12 mouse cellular contexts compared by ENCODE assay signal in the genomic region with DNA sequence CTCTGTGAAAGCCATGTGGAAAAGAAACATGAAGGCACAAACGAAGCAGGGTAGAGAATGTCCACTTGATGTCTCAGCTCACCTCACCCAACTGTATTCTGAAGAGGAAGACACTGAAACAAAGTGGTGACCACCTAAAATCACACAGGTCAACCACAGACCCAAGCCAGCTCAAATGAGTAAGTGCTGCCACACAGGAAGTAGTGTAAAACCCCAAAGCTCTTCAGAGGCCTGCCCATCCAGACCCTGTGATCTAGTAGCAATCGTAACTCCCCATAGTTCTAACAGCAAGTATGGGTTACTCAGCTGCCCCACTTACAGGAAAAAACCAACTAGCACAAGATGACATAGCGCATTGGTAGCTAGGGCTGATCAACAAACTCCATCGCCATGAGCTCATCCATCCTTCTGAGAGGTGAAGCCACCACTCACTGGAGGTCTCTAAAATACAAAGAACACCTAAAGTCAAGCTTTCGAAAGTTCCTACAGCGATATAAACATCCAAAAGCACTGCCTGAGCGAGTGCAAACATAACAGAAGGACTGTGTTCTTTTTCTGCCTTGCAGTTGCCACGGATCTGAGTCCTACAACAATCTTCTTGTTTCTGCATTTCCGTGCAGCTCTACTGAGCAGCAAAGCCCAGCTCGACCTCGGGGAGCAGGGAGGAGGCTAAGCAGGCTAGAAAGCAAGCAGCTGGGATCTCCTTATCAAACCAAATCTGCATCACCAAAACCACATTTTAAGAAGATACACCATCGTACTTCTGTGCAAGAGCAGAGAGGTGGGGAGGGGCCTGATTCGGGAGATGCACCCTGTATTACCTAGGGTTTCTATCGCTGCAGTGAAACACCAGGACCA.
A peak's percentile ranks its signal among the peaks of the same experiment; 100 is the strongest.
DNase-seq lines count a peak whose midpoint lies in the region; ATAC-seq and TF ChIP-seq lines count a peak whose summit lies in the region.
"Had no signal": no experiment of that assay in that cellular context is flagged by ENCODE, and none has a peak within 500 bp of the region (broad histone marks: within the 10 kb centered on the region; RNA-seq: fewer than 3 reads in every experiment).

No protein-coding gene starts in this region.

- WGBS in intestine, embryonic 14.5 days, result 81% methylated on average over 14 of the region's 14 CpGs
- 80% methylated on average over 14 of the region's 14 CpGs for WGBS in intestine, embryonic 15.5 days
- 76% methylated on average over 14 of the region's 14 CpGs for WGBS in small intestine, adult 2 months

- TF ChIP-seq CTCF in small intestine, adult 2 months (IDR thresholded peaks at IDR 0.05; ENCODE audit: extremely low read depth, insufficient read length, insufficient replicate concordance, low read depth, low read length), result no peak

- ATAC-seq in intestine, embryonic 14.5 days (replicated peaks; ENCODE audit: low FRiP score, low TSS enrichment, low read depth), result no peak
- no peak for ATAC-seq in intestine, embryonic 15.5 days
- peak; percentile 38 to 66 for ATAC-seq in hematopoietic stem cell, adult 5-6 weeks (replicated peaks in 1 of 2; ENCODE audit: insufficient read depth in 1 of 2, low FRiP score in 2 of 2, low TSS enrichment in 1 of 2, low read depth in 1 of 2, poor library complexity in 2 of 2, severe bottlenecking in 2 of 2)
- no peak for ATAC-seq in megakaryocyte-erythroid progenitor cell, adult 5-6 weeks (replicated peaks; ENCODE audit: low FRiP score, low TSS enrichment, poor library complexity, severe bottlenecking)
- ATAC-seq: forebrain, embryonic 15.5 days had no signal

- no peak overlapping the region for H3K9ac ChIP-seq in intestine, embryonic 14.5 days (ENCODE audit: low read length)
- no peak overlapping the region for H3K9ac ChIP-seq in intestine, embryonic 15.5 days
- H3K9ac ChIP-seq: forebrain, embryonic 15.5 days; hindbrain, embryonic 15.5 days had no signal

- H3K4me2 ChIP-seq in intestine, embryonic 14.5 days (ENCODE audit: low read length), result no peak overlapping the region
- H3K4me2 ChIP-seq in intestine, embryonic 15.5 days (replicated peaks), result no peak overlapping the region
- H3K4me2 ChIP-seq: forebrain, embryonic 15.5 days; hindbrain, embryonic 15.5 days had no signal

- DNase-seq in intestine, embryonic 14.5 days (ENCODE audit: low spot score), result no peak
- DNase-seq in CD4-positive helper T cell, adult 2 months (ENCODE audit: low read depth, low spot score), result peak; percentile 91
- DNase-seq in left cerebral cortex, postnatal 10 days (ENCODE audit: extremely low spot score in 1 of 2, low spot score in 2 of 2), result no peak
- no peak for DNase-seq in left cerebral cortex, adult 11 months (ENCODE audit: low spot score)
- DNase-seq: heart, adult 11 months had no signal

- H3K4me1 ChIP-seq in intestine, embryonic 14.5 days (replicated peaks; ENCODE audit: control insufficient read depth, insufficient read depth, low read length), result no peaks in the 10 kb centered on the region
- peaks cover 11% of the 10 kb centered on the region; the same call in 1 of the 2 replicates for H3K4me1 ChIP-seq in intestine, embryonic 15.5 days (replicated peaks)
- H3K4me1 ChIP-seq in small intestine, adult 2 months (ENCODE audit: control insufficient read depth, insufficient read depth, insufficient read length, low read length), result peaks cover 28% of the 10 kb centered on the region; the same call in 1 of the 2 replicates
- H3K4me1 ChIP-seq: forebrain, embryonic 15.5 days; hindbrain, embryonic 15.5 days had no signal

- no peaks in the 10 kb centered on the region for H3K9me3 ChIP-seq in intestine, embryonic 14.5 days (ENCODE audit: control insufficient read depth, low read length)
- H3K9me3 ChIP-seq in intestine, embryonic 15.5 days, result no peaks in the 10 kb centered on the region
- H3K9me3 ChIP-seq: forebrain, embryonic 15.5 days; hindbrain, embryonic 15.5 days; midbrain, embryonic 10.5 days had no signal

- H3K27me3 ChIP-seq in intestine, embryonic 14.5 days (replicated peaks; ENCODE audit: control insufficient read depth, insufficient read depth, low read length), result no peaks in the 10 kb centered on the region
- no peaks in the 10 kb centered on the region for H3K27me3 ChIP-seq in intestine, embryonic 15.5 days (replicated peaks)
- no peaks in the 10 kb centered on the region for H3K27me3 ChIP-seq in small intestine, adult 2 months (ENCODE audit: control insufficient read depth, insufficient read depth, low read length)
- H3K27me3 ChIP-seq: forebrain, embryonic 15.5 days; hindbrain, embryonic 15.5 days had no signal

- no peak for TF ChIP-seq POLR2A in small intestine, adult 2 months (IDR thresholded peaks at IDR 0.05; ENCODE audit: low read depth, low read length)

- H3K36me3 ChIP-seq in intestine, embryonic 14.5 days (ENCODE audit: control insufficient read depth, insufficient read depth, low read length), result no peaks in the 10 kb centered on the region
- H3K36me3 ChIP-seq in intestine, embryonic 15.5 days, result no peaks in the 10 kb centered on the region
- H3K36me3 ChIP-seq in small intestine, adult 2 months (ENCODE audit: control insufficient read depth, insufficient read depth, low read length), result no peaks in the 10 kb centered on the region
- H3K36me3 ChIP-seq: forebrain, embryonic 15.5 days; hindbrain, embryonic 15.5 days; midbrain, embryonic 10.5 days had no signal

- H3K4me3 ChIP-seq in intestine, embryonic 14.5 days (ENCODE audit: low read depth, low read length), result no peak overlapping the region
- no peak overlapping the region for H3K4me3 ChIP-seq in intestine, embryonic 15.5 days (replicated peaks)
- no peak overlapping the region for H3K4me3 ChIP-seq in small intestine, adult 2 months (ENCODE audit: low read depth, low read length)
- H3K4me3 ChIP-seq: forebrain, embryonic 15.5 days; hindbrain, embryonic 15.5 days; midbrain, embryonic 10.5 days had no signal

- H3K27ac ChIP-seq in intestine, embryonic 14.5 days (ENCODE audit: low read depth), result 0 out of 2 replicates have a peak overlapping the region, but pooled peaks have one; percentile 25
- H3K27ac ChIP-seq in intestine, embryonic 15.5 days, result no peak overlapping the region
- peak overlapping the region; percentile 69 for H3K27ac ChIP-seq in small intestine, adult 2 months (ENCODE audit: insufficient read depth, low read depth, low read length)
- H3K27ac ChIP-seq: forebrain, embryonic 15.5 days; hindbrain, embryonic 15.5 days had no signal

- intact Hi-C loops in left cerebral cortex, postnatal 10 days (cut with DNase I), result no loop called here

Comparison
In these comparisons a context has a peak if more than half of its experiments do, and no peak if none do; other contexts are left out.
1. ATAC-seq: peak in hematopoietic stem cell, adult 5-6 weeks (2 of 2); none in intestine, embryonic 14.5 days (single experiment), intestine, embryonic 15.5 days (single experiment) and megakaryocyte-erythroid progenitor cell, adult 5-6 weeks (single experiment).